Mouse (Mus musculus) inflammation-experienced regulatory T-cells, adult 16 weeks (primary cell): ENCODE results near the gene Cpa4. TPM values are rescaled to one million over a fixed set of nuclear protein-coding genes. Genes with fewer than 3 reads are reported as not detected.

ENCODE experiments used
- polyA plus RNA-seq: library from polyadenylated mRNA; unstranded; fragments of 100-300 nt; shearing (Covaris generic); gene quantifications from one replicate; pipeline ENCODE4 v1.2.1, GENCODE M21; 2017

The Cpa4 gene
- polyA plus RNA-seq = not detected

DNA sequence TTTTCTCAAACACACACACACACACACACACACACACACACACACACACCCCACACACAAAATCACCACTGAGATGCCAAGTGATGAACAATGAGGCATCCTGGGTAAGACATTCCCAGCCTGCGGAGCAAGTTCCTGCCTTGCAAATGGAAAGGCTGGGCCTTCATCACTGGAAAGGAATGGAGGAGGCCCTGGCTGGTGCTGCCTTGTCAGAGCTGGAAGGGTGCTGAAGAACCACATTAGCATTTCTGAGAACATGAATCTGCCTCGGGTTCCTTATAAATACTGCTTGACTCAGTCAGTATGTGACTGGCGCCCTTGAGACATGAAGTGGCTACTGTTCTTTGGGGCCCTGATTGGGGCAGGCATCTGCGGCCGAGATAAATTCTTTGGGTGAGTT, at the start of gene Cpa4:
Cpa4 (plus strand) TSS at position 301 of the 400 bp plus-strand sequence.

DNA sequence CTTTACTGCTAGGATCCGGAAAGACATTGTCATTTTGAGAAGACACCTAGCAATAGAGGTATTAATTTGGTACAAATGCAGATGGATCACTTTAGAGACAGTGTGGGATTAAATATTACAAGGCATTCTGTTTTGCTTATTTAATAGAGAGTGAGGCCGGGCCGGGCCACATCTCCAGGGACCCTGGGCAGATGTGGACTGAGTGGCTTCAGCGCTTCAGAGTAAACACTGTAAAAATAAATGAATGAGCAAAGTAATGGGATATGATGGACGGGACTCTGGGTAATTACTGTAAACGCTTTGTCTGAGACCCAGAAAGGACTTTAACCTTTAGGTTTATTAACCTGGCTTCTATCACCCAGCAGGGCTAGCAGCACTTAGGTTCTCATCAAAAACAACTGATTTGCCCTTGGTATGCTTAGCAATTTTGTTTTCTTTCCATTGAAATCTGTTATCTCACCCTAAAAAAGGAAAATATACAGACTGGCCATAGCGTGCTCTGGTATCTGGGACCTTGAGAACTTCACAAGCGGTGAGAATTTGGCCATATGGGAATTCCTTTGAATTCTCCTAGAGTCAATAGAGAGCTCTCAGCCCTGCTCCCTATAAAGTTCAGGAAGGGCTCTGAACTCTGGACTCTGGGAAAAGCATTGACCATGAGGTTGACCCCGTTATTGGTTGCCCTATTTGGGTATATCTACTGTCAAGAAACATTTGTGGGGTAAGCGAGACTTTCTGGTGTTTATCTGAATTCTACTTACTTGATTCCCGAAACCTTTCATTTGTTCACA, 27.0 kb upstream of the Cpa4 start, which contains the start of gene Cpa2:
Cpa2 (plus strand) TSS at position 574 of the 791 bp plus-strand sequence.

DNA sequence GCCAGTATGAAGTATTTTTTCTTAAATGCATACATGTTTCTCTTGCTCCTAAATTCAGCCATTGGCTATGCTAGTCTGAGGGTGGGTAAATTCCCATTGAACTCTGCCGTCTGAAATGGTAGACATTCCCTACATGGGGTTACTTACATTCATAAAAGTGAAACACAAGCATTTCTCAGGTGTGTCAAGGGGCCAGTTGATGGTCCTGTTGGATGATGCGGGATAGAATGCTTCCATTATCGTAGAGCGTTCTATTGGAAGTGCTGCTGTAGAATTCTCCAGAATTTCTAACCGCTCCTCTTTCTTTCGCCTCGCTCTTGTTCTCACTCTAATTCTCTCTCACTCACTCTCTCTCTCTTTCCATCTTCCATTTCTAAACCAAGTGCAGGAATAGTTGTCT, 42.5 kb downstream of the Cpa4 start, which contains the start of gene Cpa5:
Cpa5 (plus strand) TSS at position 301 of the 400 bp plus-strand sequence.

DNA sequence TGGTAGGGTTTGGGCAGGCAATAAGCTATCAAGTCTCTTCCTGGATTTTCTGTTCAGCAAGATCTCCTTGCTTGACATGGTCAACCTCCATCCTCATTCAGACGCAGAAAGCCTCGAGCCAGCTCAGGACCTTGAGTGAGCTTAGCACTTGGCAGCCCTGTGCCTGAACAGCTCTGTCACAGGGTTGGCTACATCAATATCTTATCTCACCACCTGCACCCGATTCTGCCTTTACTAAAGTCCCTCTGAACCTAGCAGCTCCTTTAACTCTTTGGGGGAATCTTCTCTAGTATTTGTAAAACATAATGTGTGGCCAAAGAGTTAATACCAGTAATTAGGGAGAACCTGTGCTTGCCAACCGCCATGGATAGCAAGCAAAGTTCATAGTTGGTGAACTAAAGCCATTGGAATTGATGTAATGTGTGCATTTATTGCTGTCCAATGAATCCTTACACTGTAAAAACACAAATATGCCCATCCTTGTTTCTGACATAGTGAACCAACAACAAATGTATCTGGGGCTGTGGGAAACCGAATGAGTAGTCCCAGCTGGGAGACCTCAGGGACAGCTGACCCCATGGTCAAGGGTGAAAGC, 70.6 kb downstream of the Cpa4 start, which contains the start of gene Cpa1:
Cpa1 (plus strand) TSS at position 545 of the 595 bp plus-strand sequence.

Other genes with a start within 250 kb of the Cpa4 start
- gene Zc3hc1, start 177.3 kb upstream of the Cpa4 start, polyA plus RNA-seq = 46.1 TPM
- 2.6 TPM for gene Klhdc10, start 166.5 kb upstream of the Cpa4 start, polyA plus RNA-seq
- 69.4 TPM for gene Tmem209, start 58.6 kb upstream of the Cpa4 start, polyA plus RNA-seq
- not detected for gene Ssmem1, start 58.5 kb upstream of the Cpa4 start, polyA plus RNA-seq
- gene Cpa2, start 26.8 kb upstream of the Cpa4 start, polyA plus RNA-seq = not detected
- gene Cpa5, start 42.6 kb downstream of the Cpa4 start, polyA plus RNA-seq = not detected
- gene Cpa1, start 70.8 kb downstream of the Cpa4 start, polyA plus RNA-seq = not detected
- gene Cep41, start 125.4 kb downstream of the Cpa4 start, polyA plus RNA-seq = 14.1 TPM
- gene Mest, start 155.2 kb downstream of the Cpa4 start, polyA plus RNA-seq = 0.56 TPM